8 mouse cellular contexts compared by ENCODE assay signal in genomic region chr10:61199566-61200213, GRCm38 (mm10). TPM values are rescaled to one million over a fixed set of nuclear protein-coding genes. Genes with fewer than 3 reads are reported as not detected.
A peak's percentile ranks its signal among the peaks of the same experiment; 100 is the strongest.
DNase-seq lines count a peak whose midpoint lies in the region; ATAC-seq and TF ChIP-seq lines count a peak whose summit lies in the region.

No protein-coding gene starts in this region.

- H3K36me3 ChIP-seq in kidney, embryonic 14.5 days (ENCODE audit: control insufficient read depth, insufficient read depth, low read length), result no peaks in the 10 kb centered on the region
- no peaks in the 10 kb centered on the region for H3K36me3 ChIP-seq in limb, embryonic 14.5 days (ENCODE audit: control insufficient read depth, insufficient read depth, low read length)
- H3K36me3 ChIP-seq in stomach, embryonic 16.5 days (ENCODE audit: control insufficient read depth, insufficient read depth, low read length), result no peaks in the 10 kb centered on the region

- H3K27ac ChIP-seq in kidney, embryonic 14.5 days (ENCODE audit: low read depth, low read length), result no peak overlapping the region
- H3K27ac ChIP-seq in limb, embryonic 14.5 days (replicated peaks; ENCODE audit: low read depth, low read length), result no peak overlapping the region
- no peak overlapping the region for H3K27ac ChIP-seq in stomach, embryonic 16.5 days (ENCODE audit: low read length)

- TF ChIP-seq POLR2A in limb, embryonic 14.5 days (IDR thresholded peaks at IDR 0.05; ENCODE audit: borderline replicate concordance, extremely low read depth, insufficient read depth, insufficient read length), result no peak

- H3K4me3 ChIP-seq in kidney, embryonic 14.5 days (ENCODE audit: low read length), result no peak overlapping the region
- H3K4me3 ChIP-seq in limb, embryonic 14.5 days (replicated peaks; ENCODE audit: low read length), result no peak overlapping the region
- H3K4me3 ChIP-seq in stomach, embryonic 16.5 days (replicated peaks; ENCODE audit: low read length), result no peak overlapping the region

- peak; percentile 46; the same call in 1 of the 2 replicates for ATAC-seq in kidney, embryonic 14.5 days (ENCODE audit: low FRiP score, low TSS enrichment)
- peak; percentile 63; the same call in 1 of the 2 replicates for ATAC-seq in limb, embryonic 14.5 days (ENCODE audit: low FRiP score, low read depth)
- 0 out of 2 replicates have a peak, but pooled peaks have one; percentile 8 for ATAC-seq in stomach, embryonic 16.5 days (ENCODE audit: insufficient read depth, low FRiP score)

- 27% methylated on average over 11 of the region's 11 CpGs for WGBS in kidney, embryonic 14.5 days
- 30% methylated on average over 11 of the region's 11 CpGs for WGBS in limb, embryonic 14.5 days
- WGBS in stomach, embryonic 16.5 days, result 26% methylated on average over 11 of the region's 11 CpGs

- no peak overlapping the region for H3K9ac ChIP-seq in kidney, embryonic 14.5 days (ENCODE audit: low read depth, low read length)
- H3K9ac ChIP-seq in limb, embryonic 14.5 days (ENCODE audit: low read depth, low read length, severe bottlenecking), result no peak overlapping the region
- H3K9ac ChIP-seq in stomach, embryonic 16.5 days (ENCODE audit: low read length), result no peak overlapping the region

- H3K4me2 ChIP-seq in kidney, embryonic 14.5 days (replicated peaks; ENCODE audit: low read depth, low read length), result no peak overlapping the region
- H3K4me2 ChIP-seq in limb, embryonic 14.5 days (replicated peaks; ENCODE audit: low read depth, low read length, severe bottlenecking), result no peak overlapping the region
- no peak overlapping the region for H3K4me2 ChIP-seq in stomach, embryonic 16.5 days (ENCODE audit: low read depth, low read length)

- no peaks in the 10 kb centered on the region for H3K9me3 ChIP-seq in kidney, embryonic 14.5 days (ENCODE audit: control insufficient read depth, low read length)
- no peaks in the 10 kb centered on the region for H3K9me3 ChIP-seq in limb, embryonic 14.5 days (ENCODE audit: control insufficient read depth, low read length)
- H3K9me3 ChIP-seq in stomach, embryonic 16.5 days (replicated peaks; ENCODE audit: control insufficient read depth, low read length), result no peaks in the 10 kb centered on the region

- no peaks in the 10 kb centered on the region for H3K27me3 ChIP-seq in kidney, embryonic 14.5 days (ENCODE audit: control insufficient read depth, insufficient read depth, low read length)
- no peaks in the 10 kb centered on the region for H3K27me3 ChIP-seq in limb, embryonic 14.5 days (ENCODE audit: control insufficient read depth, insufficient read depth, low read length)
- H3K27me3 ChIP-seq in stomach, embryonic 16.5 days (ENCODE audit: control insufficient read depth, insufficient read depth, low read length), result no peaks in the 10 kb centered on the region

- intact Hi-C loops in gastrocnemius, postnatal 36 days (cut with DNase I), result loop anchor here (1.0 to 5.0 kb wide), 3 partner anchors 73 to 203 kb away; partner anchors contain the start of gene Adamts14

- DNase-seq in A20 (ENCODE audit: low read depth, low spot score), result peak; percentile 86
- DNase-seq in adrenal gland, adult 2 months, result peak; percentile 64
- DNase-seq in embryo, embryonic 10.5 days (ENCODE audit: low spot score), result peak; percentile 97
- DNase-seq in gastrocnemius, postnatal 36 days, result peak; percentile 57 to 62
- peak; percentile 91 for DNase-seq in limb, embryonic 14.5 days (ENCODE audit: low spot score)
- peak; percentile 86 for DNase-seq in naive thymus-derived CD4-positive, alpha-beta T cell, adult 2 months (ENCODE audit: low read depth)

- no peaks in the 10 kb centered on the region for H3K4me1 ChIP-seq in kidney, embryonic 14.5 days (ENCODE audit: control insufficient read depth, insufficient read depth, low read length)
- H3K4me1 ChIP-seq in limb, embryonic 14.5 days (ENCODE audit: control insufficient read depth, insufficient read depth, low read length), result no peaks in the 10 kb centered on the region
- H3K4me1 ChIP-seq in stomach, embryonic 16.5 days (ENCODE audit: control insufficient read depth, insufficient read depth, low read length), result no peaks in the 10 kb centered on the region; the same call in 1 of the 2 replicates

RNA-seq across cellular contexts. Expression of gene Tbata, which starts 27.9 kb away (rescaled TPM):
- not detected for total RNA-seq in adrenal gland, adult 2 months (2021)
- not detected in 2 replicates for polyA plus RNA-seq in adrenal gland, adult 2 months (2012; rRNA removed)
- total RNA-seq in gastrocnemius, postnatal 36 days (2021), result 1 to 10 TPM in 1 of 2 experiments, not detected in 1; 1.7 TPM
- polyA plus RNA-seq in kidney, embryonic 14.5 days (2014; fragmentation: Nextera tagmentation; extraction: Ambion mirVana), result not detected in 2 replicates
- polyA plus RNA-seq in limb, embryonic 14.5 days (2012; rRNA removed), result 0.13 and 0.22 TPM in 2 replicates
- polyA plus RNA-seq in limb, embryonic 14.5 days (2014; fragmentation: Nextera tagmentation; extraction: Ambion mirVana), result 0.19 TPM in 1 of 2 replicates, not detected in the other
- polyA plus RNA-seq in stomach, embryonic 16.5 days (2015; fragmentation: Nextera tagmentation; extraction: Ambion mirVana), result not detected in 2 replicates

RNA-seq across cellular contexts. Expression of gene Sgpl1, which starts 52.2 kb away (rescaled TPM):
- 100 to 1,000 TPM in 1 of 2 experiments, 10 to 100 TPM in 1; 67.2 to 106 TPM for total RNA-seq in adrenal gland, adult 2 months (2021)
- 16.2 and 18.0 TPM in 2 replicates for polyA plus RNA-seq in adrenal gland, adult 2 months (2012; rRNA removed)
- total RNA-seq in gastrocnemius, postnatal 36 days (2021), result 1 to 10 TPM; 5.7 to 6.7 TPM
- 35.9 and 72.4 TPM in 2 replicates for polyA plus RNA-seq in kidney, embryonic 14.5 days (2014; fragmentation: Nextera tagmentation; extraction: Ambion mirVana)
- polyA plus RNA-seq in limb, embryonic 14.5 days (2012; rRNA removed), result 60.6 and 68.9 TPM in 2 replicates
- polyA plus RNA-seq in limb, embryonic 14.5 days (2014; fragmentation: Nextera tagmentation; extraction: Ambion mirVana), result 81.0 and 94.1 TPM in 2 replicates
- 52.8 and 52.9 TPM in 2 replicates for polyA plus RNA-seq in stomach, embryonic 16.5 days (2015; fragmentation: Nextera tagmentation; extraction: Ambion mirVana)

Comparison
In these comparisons a context has a peak if more than half of its experiments do, and no peak if none do; other contexts are left out.
1. ATAC-seq: peak in every context shown above with its lines; median percentile 63 in limb, embryonic 14.5 days; 46 in kidney, embryonic 14.5 days; 8 in stomach, embryonic 16.5 days.